Mouse (Mus musculus): ENCODE results near the gene Sde2.
"Not testable (repeated sequence)": the region's sequence is repeated elsewhere in the genome, so short reads cannot be mapped to it uniquely, and the experiment has no call there.

Sde2 gene

GRCm38 (mm10) chr1:180835273-180836015 lies 15.5 kb upstream of the Sde2 start:
- no peak for DNase-seq

- not testable (repeated sequence) for DNase-seq
Observed at GRCm38 (mm10) chr1:180836467-180836866, 14.5 kb upstream of the Sde2 start.

- no peak for DNase-seq
Observed at GRCm38 (mm10) chr1:180837186-180837585, 13.7 kb upstream of the Sde2 start.

- no peak for DNase-seq
Observed at GRCm38 (mm10) chr1:180838014-180838413, 12.9 kb upstream of the Sde2 start.

GRCm38 (mm10) chr1:180839201-180839910 lies 11.6 kb upstream of the Sde2 start:
- no peak for DNase-seq

GRCm38 (mm10) chr1:180841561-180842300 lies 9.2 kb upstream of the Sde2 start:
- no peak for DNase-seq

- DNase-seq = peak; percentile 78
Observed at GRCm38 (mm10) chr1:180848114-180848510, 2.8 kb upstream of the Sde2 start.

- DNase-seq = peak; percentile 67
Observed at GRCm38 (mm10) chr1:180848511-180849241, 2.3 kb upstream of the Sde2 start.

GRCm38 (mm10) chr1:180849701-180850301 lies 1.1 kb upstream of the Sde2 start:
- DNase-seq = no peak

GRCm38 (mm10) chr1:180858763-180859162 lies 7.8 kb downstream of the Sde2 start:
- DNase-seq = no peak

- no peak for DNase-seq
Observed at GRCm38 (mm10) chr1:180860030-180860429, 9.1 kb downstream of the Sde2 start.

- peak; percentile 6 for DNase-seq
Observed at GRCm38 (mm10) chr1:180863606-180864005, 12.7 kb downstream of the Sde2 start.

- DNase-seq = no peak
Observed at GRCm38 (mm10) chr1:180866001-180866400, 15.1 kb downstream of the Sde2 start.

GRCm38 (mm10) chr1:180870122-180870650 lies 19.3 kb downstream of the Sde2 start:
- DNase-seq = no peak

GRCm38 (mm10) chr1:180873861-180874484 lies 23.0 kb downstream of the Sde2 start:
- DNase-seq = peak; percentile 40

- DNase-seq = no peak
Observed at GRCm38 (mm10) chr1:180874615-180875014, 23.7 kb downstream of the Sde2 start.

GRCm38 (mm10) chr1:180875126-180875525 lies 24.2 kb downstream of the Sde2 start:
- DNase-seq = no peak

GRCm38 (mm10) chr1:180877466-180877865 lies 26.5 kb downstream of the Sde2 start:
- DNase-seq = no peak

GRCm38 (mm10) chr1:180881768-180882167 lies 30.8 kb downstream of the Sde2 start:
- DNase-seq = no peak

- DNase-seq = no peak
Observed at GRCm38 (mm10) chr1:180883731-180884130, 32.8 kb downstream of the Sde2 start.

- DNase-seq = no peak
Observed at GRCm38 (mm10) chr1:180884484-180884883, 33.6 kb downstream of the Sde2 start.
